Mouse (Mus musculus) adrenal gland, adult 2 months (tissue): ENCODE data around the gene Jmjd1c. TPM values are rescaled to one million over a fixed set of nuclear protein-coding genes. Genes with fewer than 3 reads are reported as not detected.

ENCODE experiments used
- DNase-seq: peaks from one replicate; pipeline ENCODE4 v3.0.0; 2021
- long read RNA-seq: library from polyadenylated mRNA; stranded (forward); transcript quantifications from one replicate; pipeline ENCODE4 v2.0.0, GENCODE M21; 2021
- polyA plus RNA-seq: library from polyadenylated mRNA; depleted of rRNA; stranded (reverse); fragments of >200 nt; gene quantifications from 2 replicates; pipeline ENCODE4 v1.2.3, GENCODE M21; 2012; rRNA removed
- total RNA-seq, 2 experiments: library from RNA; stranded (reverse); gene quantifications; 2 replicates each; pipeline ENCODE4 v1.2.3; 2021

Gene Jmjd1c
- 10 to 100 TPM; 45.0 to 53.7 TPM for total RNA-seq
- 15.9 and 18.1 TPM in 2 replicates for polyA plus RNA-seq
- long read RNA-seq, partial matches to known transcripts: 4 of 7 reads
- long read RNA-seq, other reads (novel, unspliced or antisense): 3 of 7 reads

- peak; percentile 91 for DNase-seq
These were observed at the start of gene Jmjd1c for GRCm38 (mm10) chr10:67095798-67096620. Jmjd1c (plus strand) TSS chr10:67096125.

GRCm38 (mm10) chr10:67047712-67048645, 47.9 kb upstream of the Jmjd1c start:
- no peak for DNase-seq

GRCm38 (mm10) chr10:67048871-67049615, 46.9 kb upstream of the Jmjd1c start:
- no peak for DNase-seq

- no peak for DNase-seq
These were observed 46.3 kb upstream of the Jmjd1c start for GRCm38 (mm10) chr10:67049621-67050020.

GRCm38 (mm10) chr10:67050766-67051165, 45.2 kb upstream of the Jmjd1c start:
- no peak for DNase-seq

GRCm38 (mm10) chr10:67051466-67051865, 44.5 kb upstream of the Jmjd1c start:
- no peak for DNase-seq

- DNase-seq: no peak
These were observed 43.5 kb upstream of the Jmjd1c start for GRCm38 (mm10) chr10:67052429-67052828.

- no peak for DNase-seq
These were observed 42.5 kb upstream of the Jmjd1c start for GRCm38 (mm10) chr10:67053475-67053874.

GRCm38 (mm10) chr10:67055867-67056856, 39.8 kb upstream of the Jmjd1c start:
- no peak for DNase-seq

GRCm38 (mm10) chr10:67057208-67057607, 38.7 kb upstream of the Jmjd1c start:
- no peak for DNase-seq

- DNase-seq: no peak
These were observed 38.2 kb upstream of the Jmjd1c start for GRCm38 (mm10) chr10:67057696-67058095.

- DNase-seq: no peak
These were observed 37.6 kb upstream of the Jmjd1c start for GRCm38 (mm10) chr10:67058297-67058696.

GRCm38 (mm10) chr10:67058702-67059101, 37.2 kb upstream of the Jmjd1c start:
- no peak for DNase-seq

GRCm38 (mm10) chr10:67061367-67061801, 34.5 kb upstream of the Jmjd1c start:
- no peak for DNase-seq

- no peak for DNase-seq
These were observed 34.1 kb upstream of the Jmjd1c start for GRCm38 (mm10) chr10:67061823-67062222.

- no peak for DNase-seq
These were observed 30.5 kb upstream of the Jmjd1c start for GRCm38 (mm10) chr10:67065277-67065887.

- DNase-seq: no peak
These were observed 30.0 kb upstream of the Jmjd1c start for GRCm38 (mm10) chr10:67065927-67066326.

- DNase-seq: no peak
These were observed 29.5 kb upstream of the Jmjd1c start for GRCm38 (mm10) chr10:67066421-67066820.

GRCm38 (mm10) chr10:67069013-67069412, 26.9 kb upstream of the Jmjd1c start:
- no peak for DNase-seq

GRCm38 (mm10) chr10:67071389-67071788, 24.5 kb upstream of the Jmjd1c start:
- no peak for DNase-seq
